Mouse (Mus musculus) CH12.LX (cell line): Measurements from ENCODE around the gene Ubap2l. TPM values are rescaled to one million over a fixed set of nuclear protein-coding genes. Genes with fewer than 3 reads are reported as not detected.

Experiments
- DNase-seq: peaks from one replicate; pipeline ENCODE4 v3.0.0-alpha.2; 2013; ENCODE audit errors: extremely low read depth
- H3K27ac ChIP-seq: 2 replicates; pipeline ENCODE4 v1.5.1; 2012; ENCODE audit warnings: low read depth, mild to moderate bottlenecking, control low read depth, moderate library complexity; ENCODE audit not compliant: insufficient read depth
- H3K27me3 ChIP-seq: replicated peaks from 2 replicates; pipeline ENCODE3; 2012; ENCODE audit warnings: inconsistent platforms
- H3K36me3 ChIP-seq, 2 experiments: replicated peaks in 1 of 2; 2 replicates each; pipeline versions ENCODE3 to v1.6.1; 2012; ENCODE audit warnings: inconsistent platforms in 1 of 2, low read length in 1 of 2, mild to moderate bottlenecking in 1 of 2, mixed read lengths in 1 of 2, moderate library complexity in 1 of 2; ENCODE audit not compliant: control insufficient read depth in 1 of 2, insufficient read depth in 1 of 2
- H3K4me1 ChIP-seq, 2 experiments: 2 replicates each; pipeline ENCODE4 v1.6.1; 2012; ENCODE audit warnings: inconsistent platforms in 1 of 2, moderate library complexity in 1 of 2; ENCODE audit not compliant: insufficient read depth in 2 of 2, control insufficient read depth in 1 of 2
- H3K4me2 ChIP-seq: 2 replicates; pipeline ENCODE4 v1.6.1; 2012; ENCODE audit warnings: low read depth, mild to moderate bottlenecking, control low read depth; ENCODE audit not compliant: poor library complexity, insufficient read depth, severe bottlenecking
- H3K4me3 ChIP-seq, 3 experiments: fragments of 150-350 bp in 1 of 3; sonication (generic) in 1 of 3; replicated peaks in 1 of 3; 2 replicates each; pipeline versions ENCODE3 to v1.5.1; 2011 to 2012; ENCODE audit warnings: low read depth in 2 of 3, low read length in 2 of 3, mild to moderate bottlenecking in 2 of 3, moderate library complexity in 2 of 3, control low read depth in 1 of 3, improper control_type of control experiment in 1 of 3, inconsistent platforms in 1 of 3, mixed read lengths in 1 of 3; ENCODE audit not compliant: poor library complexity in 1 of 3
- H3K79me2 ChIP-seq: replicated peaks from 2 replicates; pipeline ENCODE4 v1.6.1; 2012; ENCODE audit warnings: mild to moderate bottlenecking, moderate library complexity; ENCODE audit not compliant: control insufficient read depth, poor library complexity, insufficient read depth, severe bottlenecking; ENCODE audit errors: extremely low read depth
- H3K9ac ChIP-seq: 2 replicates; pipeline ENCODE4 v1.6.1; 2012; ENCODE audit warnings: low read depth, mild to moderate bottlenecking, control low read depth, moderate library complexity; ENCODE audit not compliant: insufficient read depth
- H3K9me3 ChIP-seq: replicated peaks from 2 replicates; pipeline ENCODE3; 2012; ENCODE audit warnings: low read length, inconsistent platforms, mixed read lengths
- BHLHE40 ChIP-seq: IDR thresholded peaks from 2 replicates; pipeline ENCODE4 v1.6.1; 2011; ENCODE audit warnings: mild to moderate bottlenecking, low read depth, low read length, improper control_type of control experiment
- CHD1 ChIP-seq: IDR thresholded peaks from 2 replicates; pipeline ENCODE4 v1.6.1; 2012; ENCODE audit warnings: low read depth, low read length, improper control_type of control experiment, inconsistent platforms
- CHD2 ChIP-seq: IDR thresholded peaks from 2 replicates; pipeline ENCODE4 v1.6.1; 2011; ENCODE audit warnings: low read length, improper control_type of control experiment
- E2F4 ChIP-seq: IDR thresholded peaks from 2 replicates; pipeline ENCODE4 v1.6.1; 2011; ENCODE audit warnings: low read depth, low read length, improper control_type of control experiment; ENCODE audit not compliant: insufficient replicate concordance
- ELF1 ChIP-seq: IDR thresholded peaks from 2 replicates; pipeline ENCODE4 v1.6.1; 2014; ENCODE audit warnings: low read depth, mild to moderate bottlenecking, inconsistent platforms, low read length, improper control_type of control experiment
- EP300 ChIP-seq: IDR thresholded peaks from 2 replicates; pipeline ENCODE4 v1.6.1; 2011; ENCODE audit warnings: low read length, improper control_type of control experiment
- ETS1 ChIP-seq: conservative IDR thresholded peaks from 2 replicates; pipeline ENCODE4 v1.6.1; 2012; ENCODE audit warnings: low read depth, mild to moderate bottlenecking, inconsistent platforms, low read length, improper control_type of control experiment, moderate library complexity
- GABPA ChIP-seq: IDR thresholded peaks from 2 replicates; pipeline ENCODE4 v1.6.1; 2012; ENCODE audit warnings: low read depth, low read length, improper control_type of control experiment, inconsistent platforms; ENCODE audit not compliant: insufficient replicate concordance
- HCFC1 ChIP-seq: IDR thresholded peaks from 2 replicates; pipeline ENCODE4 v1.6.1; 2012; ENCODE audit warnings: low read depth, mild to moderate bottlenecking, inconsistent platforms, low read length, improper control_type of control experiment
- IRF4 ChIP-seq: IDR thresholded peaks from 2 replicates; pipeline ENCODE4 v1.6.1; 2014; ENCODE audit warnings: low read depth, mild to moderate bottlenecking, inconsistent platforms, low read length, improper control_type of control experiment
- JUN ChIP-seq: IDR thresholded peaks from 2 replicates; pipeline ENCODE4 v1.6.1; 2011; ENCODE audit warnings: low read depth, mild to moderate bottlenecking, low read length, improper control_type of control experiment, moderate library complexity; ENCODE audit not compliant: insufficient read depth
- JUND ChIP-seq: conservative IDR thresholded peaks from 2 replicates; pipeline ENCODE4 v1.6.1; 2011; ENCODE audit warnings: low read depth, low read length, improper control_type of control experiment
- MAFK ChIP-seq: IDR thresholded peaks from 2 replicates; pipeline ENCODE4 v1.6.1; 2011; ENCODE audit warnings: low read length, improper control_type of control experiment; ENCODE audit not compliant: insufficient replicate concordance
- MAZ ChIP-seq: IDR thresholded peaks from 2 replicates; pipeline ENCODE4 v1.6.1; 2012; ENCODE audit warnings: low read depth, mild to moderate bottlenecking, inconsistent platforms, low read length, improper control_type of control experiment, moderate library complexity
- MXI1 ChIP-seq: IDR thresholded peaks from 2 replicates; pipeline ENCODE4 v1.6.1; 2011; ENCODE audit warnings: mild to moderate bottlenecking, low read depth, low read length, improper control_type of control experiment
- NELFE ChIP-seq: IDR thresholded peaks from 2 replicates; pipeline ENCODE4 v1.6.1; 2011; ENCODE audit warnings: low read depth, low read length, improper control_type of control experiment
- NRF1 ChIP-seq: IDR thresholded peaks from 2 replicates; pipeline ENCODE4 v1.6.1; 2014; ENCODE audit warnings: low read depth, mild to moderate bottlenecking, inconsistent platforms, low read length, improper control_type of control experiment, moderate library complexity
- POLR2AphosphoS2 ChIP-seq: IDR thresholded peaks from 2 replicates; pipeline ENCODE4 v1.6.1; 2011; ENCODE audit warnings: low read depth, low read length, improper control_type of control experiment
- RAD21 ChIP-seq: IDR thresholded peaks from 2 replicates; pipeline ENCODE4 v1.6.1; 2011; ENCODE audit warnings: low read depth, mild to moderate bottlenecking, low read length, improper control_type of control experiment, moderate library complexity
- RCOR1 ChIP-seq: conservative IDR thresholded peaks from 2 replicates; pipeline ENCODE4 v1.6.1; 2012; ENCODE audit warnings: low read depth, mild to moderate bottlenecking, inconsistent platforms, low read length, improper control_type of control experiment
- SIN3A ChIP-seq: IDR thresholded peaks from 2 replicates; pipeline ENCODE4 v1.6.1; 2012; ENCODE audit warnings: low read length, improper control_type of control experiment, inconsistent platforms
- SMC3 ChIP-seq: IDR thresholded peaks from 2 replicates; pipeline ENCODE4 v1.6.1; 2011; ENCODE audit warnings: low read depth, low read length, improper control_type of control experiment
- TCF12 ChIP-seq: IDR thresholded peaks from 2 replicates; pipeline ENCODE4 v1.6.1; 2014; ENCODE audit warnings: low read depth, mild to moderate bottlenecking, inconsistent platforms, low read length, improper control_type of control experiment
- UBTF ChIP-seq: IDR thresholded peaks from 2 replicates; pipeline ENCODE4 v1.6.1; 2012; ENCODE audit warnings: low read depth, mild to moderate bottlenecking, inconsistent platforms, low read length, improper control_type of control experiment, moderate library complexity
- USF1 ChIP-seq: IDR thresholded peaks from 2 replicates; pipeline ENCODE4 v1.6.1; 2014; ENCODE audit warnings: low read depth, mild to moderate bottlenecking, inconsistent platforms, low read length, improper control_type of control experiment
- USF2 ChIP-seq: conservative IDR thresholded peaks from 2 replicates; pipeline ENCODE4 v1.6.1; 2011; ENCODE audit warnings: low read depth, low read length, improper control_type of control experiment
- ZC3H11A ChIP-seq: IDR thresholded peaks from 2 replicates; pipeline ENCODE4 v1.6.1; 2012; ENCODE audit warnings: low read depth, mild to moderate bottlenecking, inconsistent platforms, low read length, improper control_type of control experiment
- ZKSCAN1 ChIP-seq: IDR thresholded peaks from 2 replicates; pipeline ENCODE4 v1.6.1; 2012; ENCODE audit warnings: low read depth, inconsistent platforms, low read length, improper control_type of control experiment, borderline replicate concordance
- ZMIZ1 ChIP-seq: IDR thresholded peaks from 2 replicates; pipeline ENCODE4 v1.6.1; 2012; ENCODE audit warnings: low read depth, mild to moderate bottlenecking, inconsistent platforms, low read length, improper control_type of control experiment
- ZNF384 ChIP-seq: IDR thresholded peaks from 2 replicates; pipeline ENCODE4 v1.6.1; 2012; ENCODE audit warnings: low read depth, low read length, improper control_type of control experiment, inconsistent platforms
- dilution Hi-C: fragments of 300-500 bp; cut with MboI; formaldehyde crosslinking; loops from 2 replicates; pipeline ENCODE4 v1.14.3; 2020; ENCODE audit warnings: low sequenced_read_pairs; ENCODE audit not compliant: extremely low pct_unique_long_range_greater_than_20kb, extremely low pct_ligation_motif_present
- in situ Hi-C: fragments of 300-500 bp; cut with MboI; formaldehyde crosslinking; loops from 3 replicates; pipeline ENCODE4 v1.14.3; 2019; ENCODE audit warnings: low sequenced_read_pairs, low pct_ligation_motif_present, low pct_unique_long_range_greater_than_20kb, mixed read lengths
- polyA plus RNA-seq: library from polyadenylated mRNA; unstranded; fragments of >175 nt; gene quantifications from 2 replicates; pipeline ENCODE4 v1.2.1, GENCODE M21; 2012; ENCODE audit warnings: low read depth; ENCODE audit not compliant: insufficient read length
- total RNA-seq, 2 experiments: library from RNA; depleted of rRNA; stranded (reverse); fragments of 300-350 nt in 1 of 2; fragments of >200 nt in 1 of 2; gene quantifications; 2 replicates each; pipeline ENCODE4 v1.2.3; 2012 to 2014

The Ubap2l gene
- total and polyA plus RNA-seq, 3 experiments = 49.0 to 201 (median 72.6) TPM

DNA sequence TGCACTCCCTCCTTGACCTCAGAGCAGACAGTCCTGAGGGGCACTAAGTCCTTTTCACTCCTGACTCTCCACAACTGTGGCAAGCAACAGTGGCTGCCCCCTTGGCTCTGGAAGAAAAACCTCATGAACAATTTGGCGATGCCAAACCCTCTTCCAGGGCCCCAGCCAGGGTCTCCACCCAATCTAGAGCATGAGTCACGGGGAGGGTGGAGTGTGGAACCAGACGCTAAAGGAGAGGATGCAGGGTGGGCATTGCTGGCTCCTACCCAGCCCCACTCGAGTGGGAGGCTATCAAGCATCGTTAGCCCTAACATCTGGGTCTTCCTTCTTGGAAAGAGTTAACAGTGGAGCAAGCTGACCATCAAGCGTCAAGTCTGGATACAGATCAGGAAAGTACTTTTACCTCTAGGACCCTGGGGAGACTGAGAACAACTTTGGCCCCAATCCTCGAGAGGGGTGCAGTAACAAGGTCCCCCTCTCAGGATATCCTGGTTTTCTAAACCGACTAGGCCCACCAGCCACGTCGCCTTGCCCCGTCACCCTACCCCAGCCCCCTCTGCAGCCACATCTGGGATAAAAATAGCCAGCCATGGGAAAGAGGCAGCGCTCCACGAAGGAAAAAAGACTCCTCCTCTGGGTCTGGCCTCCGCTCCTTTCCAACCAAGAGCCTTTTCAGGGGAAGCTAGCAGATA, 90.2 kb downstream of the Ubap2l start:
- no peak for DNase-seq
- peaks cover 8 to 41% of the 10 kb centered on the region in 2 experiments for H3K36me3 ChIP-seq
- in situ Hi-C loops = loop anchor here (10.0 to 25.0 kb wide), 2 partner anchors 113 to 175 kb away; partner anchors contain the start of gene Tpm3
- peak overlapping the region; percentile 20 for H3K27ac ChIP-seq
- peaks cover 2% of the 10 kb centered on the region for H3K9me3 ChIP-seq
- TF ChIP-seq MAFK (no peak), MXI1 (peak; percentile 4; the same call in 1 of the 2 replicates), ZMIZ1 (0 out of 2 replicates have a peak, but pooled peaks have one; percentile 6), JUN (no peak), EP300 (no peak), UBTF (no peak), SIN3A (peak; percentile 42)
- TF ChIP-seq, all 38 proteins: peak for 3
- H3K9ac ChIP-seq = peak overlapping the region; percentile 83
- H3K4me1 ChIP-seq = peaks cover 21 to 69% of the 10 kb centered on the region in 2 experiments
- peak overlapping the region; percentile 98 for H3K4me2 ChIP-seq
- H3K79me2 ChIP-seq = peaks cover 28% of the 10 kb centered on the region
- dilution Hi-C loops = no loop called here
- peak overlapping the region; percentile 89 to 95 (median 94) for H3K4me3 ChIP-seq
- H3K27me3 ChIP-seq = no peaks in the 10 kb centered on the region

DNA sequence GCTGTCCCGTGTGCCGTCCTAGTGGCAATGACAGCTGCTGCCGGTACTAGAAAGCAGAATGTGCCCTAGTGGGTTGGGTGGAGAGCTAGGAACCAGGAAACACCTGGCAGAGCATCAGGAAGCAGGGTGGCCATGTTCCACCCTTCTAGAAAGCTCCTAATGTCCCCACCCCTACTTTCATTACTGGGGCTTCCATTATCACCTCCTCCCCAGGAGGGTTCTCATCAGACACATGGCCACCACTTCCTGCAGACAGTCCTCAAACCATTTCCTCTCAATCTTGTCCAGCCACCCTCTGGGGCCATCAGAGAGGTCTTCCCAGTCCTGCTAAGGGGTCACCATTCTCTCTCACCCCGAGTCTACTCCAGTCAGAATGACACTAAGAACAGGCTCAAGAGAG, 91.0 kb downstream of the Ubap2l start:
- H3K79me2 ChIP-seq = peaks cover 28% of the 10 kb centered on the region
- no peaks in the 10 kb centered on the region for H3K27me3 ChIP-seq
- peaks cover 21 to 74% of the 10 kb centered on the region in 2 experiments for H3K4me1 ChIP-seq
- peaks cover 15 to 48% of the 10 kb centered on the region in 2 experiments for H3K36me3 ChIP-seq
- dilution Hi-C loops (no loop called here), in situ Hi-C loops (loop anchor here (10.0 to 25.0 kb wide), 2 partner anchors 113 to 174 kb away; partner anchors contain the start of gene Tpm3)
- peak overlapping the region; percentile 89 to 95 (median 94) for H3K4me3 ChIP-seq
- DNase-seq = peak; percentile 39
- peak overlapping the region; percentile 83 for H3K9ac ChIP-seq
- H3K4me2 ChIP-seq = peak overlapping the region; percentile 98
- H3K9me3 ChIP-seq = peaks cover 2% of the 10 kb centered on the region
- H3K27ac ChIP-seq = peak overlapping the region; percentile 20
- 0 out of 2 replicates have a peak, but pooled peaks have one; percentile 15 for TF ChIP-seq ETS1
- TF ChIP-seq BHLHE40 = 0 out of 2 replicates have a peak, but pooled peaks have one; percentile 14
- TF ChIP-seq UBTF = no peak
- TF ChIP-seq HCFC1 = no peak
- no peak for TF ChIP-seq RCOR1
- no peak for TF ChIP-seq POLR2AphosphoS2
- peak; percentile 40; the same call in 1 of the 2 replicates for TF ChIP-seq ELF1
- no peak for TF ChIP-seq CHD1
- TF ChIP-seq JUN = no peak
- no peak for TF ChIP-seq SMC3
- TF ChIP-seq USF2 = no peak
- no peak for TF ChIP-seq MAFK
- TF ChIP-seq ZC3H11A = no peak
- TF ChIP-seq NELFE = no peak
- TF ChIP-seq E2F4 = no peak
- TF ChIP-seq ZKSCAN1 = no peak
- TF ChIP-seq JUND = no peak
- peak; percentile 68 for TF ChIP-seq SIN3A
- TF ChIP-seq CHD2 = 0 out of 2 replicates have a peak, but pooled peaks have one; percentile 23
- no peak for TF ChIP-seq USF1
- TF ChIP-seq GABPA = no peak
- TF ChIP-seq IRF4 = no peak
- no peak for TF ChIP-seq ZMIZ1
- no peak for TF ChIP-seq ZNF384
- no peak for TF ChIP-seq RAD21
- no peak for TF ChIP-seq MAZ
- TF ChIP-seq NRF1 = no peak
- 0 out of 2 replicates have a peak, but pooled peaks have one; percentile 51 for TF ChIP-seq TCF12
